Mouse (Mus musculus) MEL-GATA-1-ER (cell line): ENCODE data around the gene A830005F24Rik.
A peak's percentile ranks its signal among the peaks of the same experiment; 100 is the strongest.
"Not testable (repeated sequence)": the region's sequence is repeated elsewhere in the genome, so short reads cannot be mapped to it uniquely, and the experiment has no call there.

ENCODE experiments used
- DNase-seq: peaks from one replicate; pipeline ENCODE4 v3.0.0-alpha.2; 2012; ENCODE audit warnings: low read depth; ENCODE audit errors: extremely low read depth

A830005F24Rik gene

GRCm38 (mm10) chr13:48513003-48513929 lies at the start of gene A830005F24Rik, which contains the start of gene Zfp169:
Gene A830005F24Rik, plus strand, starts transcription at chr13:48513570.
Gene Zfp169, minus strand, starts transcription at chr13:48513451.
- DNase-seq: peak; percentile 92

- DNase-seq: peak; percentile 58
These were observed 49.2 kb upstream of the A830005F24Rik start for GRCm38 (mm10) chr13:48464170-48464569.

GRCm38 (mm10) chr13:48466186-48466585 lies 47.2 kb upstream of the A830005F24Rik start:
- no peak for DNase-seq

GRCm38 (mm10) chr13:48468656-48469180 lies 44.7 kb upstream of the A830005F24Rik start:
- DNase-seq: no peak

- no peak for DNase-seq
These were observed 29.8 kb upstream of the A830005F24Rik start for GRCm38 (mm10) chr13:48483606-48484005.

GRCm38 (mm10) chr13:48490396-48491182 lies 22.8 kb upstream of the A830005F24Rik start:
- DNase-seq: no peak

- DNase-seq: no peak
These were observed 20.2 kb upstream of the A830005F24Rik start for GRCm38 (mm10) chr13:48493183-48493582.

GRCm38 (mm10) chr13:48497693-48498221 lies 15.6 kb upstream of the A830005F24Rik start:
- DNase-seq: peak; percentile 20

GRCm38 (mm10) chr13:48498676-48499075 lies 14.7 kb upstream of the A830005F24Rik start:
- no peak for DNase-seq

- no peak for DNase-seq
These were observed 10.9 kb upstream of the A830005F24Rik start for GRCm38 (mm10) chr13:48502422-48502821.

- no peak for DNase-seq
These were observed 4.7 kb upstream of the A830005F24Rik start for GRCm38 (mm10) chr13:48508661-48509060.

- no peak for DNase-seq
These were observed 2.5 kb downstream of the A830005F24Rik start for GRCm38 (mm10) chr13:48515861-48516260.

GRCm38 (mm10) chr13:48519122-48519521 lies 5.8 kb downstream of the A830005F24Rik start:
- not testable (repeated sequence) for DNase-seq

- DNase-seq: no peak
These were observed 12.4 kb downstream of the A830005F24Rik start for GRCm38 (mm10) chr13:48525745-48526144.

GRCm38 (mm10) chr13:48528123-48528871 lies 14.9 kb downstream of the A830005F24Rik start:
- DNase-seq: peak; percentile 84

- no peak for DNase-seq
These were observed 15.7 kb downstream of the A830005F24Rik start for GRCm38 (mm10) chr13:48529028-48529427.

- peak; percentile 71 for DNase-seq
These were observed 17.3 kb downstream of the A830005F24Rik start for GRCm38 (mm10) chr13:48530685-48531084.

- DNase-seq: no peak
These were observed 18.1 kb downstream of the A830005F24Rik start for GRCm38 (mm10) chr13:48531448-48531847.

GRCm38 (mm10) chr13:48533441-48533840 lies 20.1 kb downstream of the A830005F24Rik start:
- DNase-seq: no peak

- no peak for DNase-seq
These were observed 27.1 kb downstream of the A830005F24Rik start for GRCm38 (mm10) chr13:48540488-48540887.

- DNase-seq: no peak
These were observed 31.0 kb downstream of the A830005F24Rik start for GRCm38 (mm10) chr13:48544391-48544790.
